Mouse (Mus musculus) layer of hippocampus, adult 8-10 months (tissue): Measurements from ENCODE around the gene Qpctl. TPM values are rescaled to one million over a fixed set of nuclear protein-coding genes. Genes with fewer than 3 reads are reported as not detected.
"Not testable (repeated sequence)": the region's sequence is repeated elsewhere in the genome, so short reads cannot be mapped to it uniquely, and the experiment has no call there.

Source experiments
- DNase-seq, 2 experiments: peaks; one replicate each; pipeline ENCODE4 v3.0.0; 2022; ENCODE audit warnings: low spot score in 2 of 2
- total RNA-seq, 4 experiments: library from RNA; stranded (reverse); gene quantifications; 2 replicates each; pipeline ENCODE4 v1.2.4; 2022

Gene Qpctl
- total RNA-seq, 4 experiments from 2014 or later = 18.6 to 20.9 (median 20.4) TPM

GRCm38 (mm10) chr7:19164189-19164588 lies 15.1 kb upstream of the Qpctl start:
- no peak for DNase-seq

- no peak for DNase-seq
Observed at GRCm38 (mm10) chr7:19163752-19164151, 14.7 kb upstream of the Qpctl start.

GRCm38 (mm10) chr7:19162928-19163327 lies 13.8 kb upstream of the Qpctl start:
- DNase-seq = no peak

GRCm38 (mm10) chr7:19160115-19160514 lies 11.0 kb upstream of the Qpctl start:
- no peak for DNase-seq

GRCm38 (mm10) chr7:19159411-19159810 lies 10.3 kb upstream of the Qpctl start:
- no peak for DNase-seq

GRCm38 (mm10) chr7:19158601-19159000 lies 9.5 kb upstream of the Qpctl start:
- no peak for DNase-seq

GRCm38 (mm10) chr7:19157160-19157800 lies 8.2 kb upstream of the Qpctl start:
- peak; percentile 84 to 96 for DNase-seq

- no peak for DNase-seq
Observed at GRCm38 (mm10) chr7:19155825-19156475, 6.9 kb upstream of the Qpctl start.

GRCm38 (mm10) chr7:19154796-19155195 lies 5.7 kb upstream of the Qpctl start:
- DNase-seq = no peak

- DNase-seq = not testable (repeated sequence)
Observed at GRCm38 (mm10) chr7:19151121-19151520, 2.0 kb upstream of the Qpctl start.

GRCm38 (mm10) chr7:19149626-19150025 lies 535 bp upstream of the Qpctl start, which contains the start of gene Snrpd2:
Gene Snrpd2, plus strand, starts transcription at chr7:19149722.
- DNase-seq = peak; percentile 91 to 95

GRCm38 (mm10) chr7:19148180-19148874 lies 764 bp downstream of the Qpctl start:
- no peak for DNase-seq

GRCm38 (mm10) chr7:19147497-19148045 lies 1.5 kb downstream of the Qpctl start:
- DNase-seq = no peak

GRCm38 (mm10) chr7:19146793-19147192 lies 2.3 kb downstream of the Qpctl start:
- no peak for DNase-seq

- DNase-seq = peak in 1 of 2 experiments; percentile 63
Observed at GRCm38 (mm10) chr7:19137380-19137779, 11.7 kb downstream of the Qpctl start.

- peak in 1 of 2 experiments; percentile 56 for DNase-seq
Observed at GRCm38 (mm10) chr7:19136673-19137334, 12.3 kb downstream of the Qpctl start.

GRCm38 (mm10) chr7:19136168-19136567 lies 12.9 kb downstream of the Qpctl start:
- DNase-seq = no peak

GRCm38 (mm10) chr7:19131324-19131848 lies 17.7 kb downstream of the Qpctl start:
- DNase-seq = peak; percentile 96 to 98

GRCm38 (mm10) chr7:19130657-19131056 lies 18.4 kb downstream of the Qpctl start:
- DNase-seq = no peak

- no peak for DNase-seq
Observed at GRCm38 (mm10) chr7:19129396-19129795, 19.7 kb downstream of the Qpctl start.

- DNase-seq = no peak
Observed at GRCm38 (mm10) chr7:19127744-19128143, 21.3 kb downstream of the Qpctl start.
